Mouse (Mus musculus): ENCODE data around the gene Zfp111.

GRCm38 (mm10) chr7:24191361-24191760 is 19.9 kb downstream of the Zfp111 start:
- TF ChIP-seq CTCF (IDR thresholded peaks at IDR 0.05; ENCODE audit: extremely low read depth, insufficient read depth, low read length) (no peak), POLR2A (IDR thresholded peaks at IDR 0.05; ENCODE audit: extremely low read depth, insufficient read depth, low read length) (no peak)

Data from cortical plate, adult 2 months (tissue).